Mouse (Mus musculus): ENCODE results near the gene Specc1l. TPM values are rescaled to one million over a fixed set of nuclear protein-coding genes. Genes with fewer than 3 reads are reported as not detected.

The Specc1l gene
- polyA plus RNA-seq, 1 experiment from 2014 or later = 9.2 TPM

GRCm38 (mm10) chr10:75273020-75273419, 61.1 kb downstream of the Specc1l start:
- H3K9me3 ChIP-seq (ENCODE audit: control insufficient read depth, low read length) = no peaks in the 10 kb centered on the region
- no peak overlapping the region for H3K9ac ChIP-seq (ENCODE audit: low read length)
- no peak overlapping the region for H3K27ac ChIP-seq (replicated peaks)
- H3K4me2 ChIP-seq (replicated peaks; ENCODE audit: low read depth) = no peak overlapping the region
- H3K4me3 ChIP-seq (ENCODE audit: low read depth, low read length) = no peak overlapping the region
- 85% methylated on average over 4 of the region's 4 CpGs for WGBS
- ATAC-seq (ENCODE audit: low FRiP score, low TSS enrichment) (no peak), DNase-seq (ENCODE audit: low spot score) (no peak)
- peaks cover 20% of the 10 kb centered on the region for H3K36me3 ChIP-seq (ENCODE audit: control insufficient read depth, insufficient read depth, low read length)
- no peak for TF ChIP-seq EP300 (optimal IDR thresholded peaks at IDR 0.05)
- TF ChIP-seq CTCF (IDR thresholded peaks at IDR 0.05; ENCODE audit: low read depth) = no peak
- H3K27me3 ChIP-seq (ENCODE audit: control insufficient read depth, insufficient read depth, low read length) = no peaks in the 10 kb centered on the region
- H3K4me1 ChIP-seq (replicated peaks; ENCODE audit: control insufficient read depth, insufficient read depth) = no peaks in the 10 kb centered on the region

DNA sequence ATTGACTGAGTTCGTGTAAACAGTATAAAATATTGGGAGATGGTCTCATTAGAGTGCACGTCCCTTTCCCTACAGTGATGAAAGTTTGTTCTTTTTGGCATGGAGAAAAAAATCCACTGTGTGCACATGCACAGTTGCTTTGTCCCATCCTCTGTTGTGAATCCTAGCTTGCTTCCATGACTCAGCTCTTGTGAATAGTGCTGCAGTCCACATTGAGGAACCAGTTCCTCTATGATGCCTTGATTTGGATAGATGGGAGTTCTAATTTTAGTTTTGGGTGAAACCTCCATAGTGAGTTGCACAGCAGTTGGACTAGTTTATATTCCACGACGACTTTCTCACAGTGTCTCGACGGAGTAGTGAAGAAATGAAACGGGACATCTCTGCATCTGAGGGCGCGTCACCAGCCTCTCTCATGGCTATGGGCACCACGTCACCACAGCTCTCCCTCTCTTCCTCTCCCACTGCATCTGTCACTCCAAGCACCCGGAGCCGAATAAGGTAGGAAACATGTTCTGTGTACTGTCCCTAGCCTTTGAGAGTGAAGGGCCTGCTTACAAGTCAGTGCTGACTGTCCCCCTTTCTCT, 64.6 kb downstream of the Specc1l start:
- DNase-seq (ENCODE audit: low spot score) (no peak), ATAC-seq (ENCODE audit: low FRiP score, low TSS enrichment) (no peak)
- no peaks in the 10 kb centered on the region for H3K27me3 ChIP-seq (ENCODE audit: control insufficient read depth, insufficient read depth, low read length)
- H3K4me2 ChIP-seq (replicated peaks; ENCODE audit: low read depth) = no peak overlapping the region
- H3K9me3 ChIP-seq (ENCODE audit: control insufficient read depth, low read length) = no peaks in the 10 kb centered on the region
- 79% methylated on average over 12 of the region's 12 CpGs for WGBS
- no peak for TF ChIP-seq CTCF (IDR thresholded peaks at IDR 0.05; ENCODE audit: low read depth)
- TF ChIP-seq EP300 (optimal IDR thresholded peaks at IDR 0.05) = no peak
- H3K9ac ChIP-seq (ENCODE audit: low read length) = no peak overlapping the region
- no peak overlapping the region for H3K4me3 ChIP-seq (ENCODE audit: low read depth, low read length)
- H3K36me3 ChIP-seq (ENCODE audit: control insufficient read depth, insufficient read depth, low read length) = peaks cover 14% of the 10 kb centered on the region; the same call in 1 of the 2 replicates
- no peak overlapping the region for H3K27ac ChIP-seq (replicated peaks)
- H3K4me1 ChIP-seq (replicated peaks; ENCODE audit: control insufficient read depth, insufficient read depth) = no peaks in the 10 kb centered on the region

- no peak overlapping the region for H3K4me3 ChIP-seq (ENCODE audit: low read depth, low read length)
- H3K27me3 ChIP-seq (ENCODE audit: control insufficient read depth, insufficient read depth, low read length) = no peaks in the 10 kb centered on the region
- ATAC-seq (ENCODE audit: low FRiP score, low TSS enrichment) (no peak), DNase-seq (ENCODE audit: low spot score) (no peak)
- WGBS = 78% methylated on average over 1 of the region's 1 CpGs
- no peak overlapping the region for H3K4me2 ChIP-seq (replicated peaks; ENCODE audit: low read depth)
- peaks cover 14% of the 10 kb centered on the region; the same call in 1 of the 2 replicates for H3K36me3 ChIP-seq (ENCODE audit: control insufficient read depth, insufficient read depth, low read length)
- no peak overlapping the region for H3K9ac ChIP-seq (ENCODE audit: low read length)
- no peaks in the 10 kb centered on the region for H3K4me1 ChIP-seq (replicated peaks; ENCODE audit: control insufficient read depth, insufficient read depth)
- TF ChIP-seq EP300 (optimal IDR thresholded peaks at IDR 0.05) (no peak), CTCF (IDR thresholded peaks at IDR 0.05; ENCODE audit: low read depth) (peak; percentile 74)
- H3K9me3 ChIP-seq (ENCODE audit: control insufficient read depth, low read length) = no peaks in the 10 kb centered on the region
- no peak overlapping the region for H3K27ac ChIP-seq (replicated peaks)
These were observed 65.6 kb downstream of the Specc1l start for GRCm38 (mm10) chr10:75277501-75277900.

DNA sequence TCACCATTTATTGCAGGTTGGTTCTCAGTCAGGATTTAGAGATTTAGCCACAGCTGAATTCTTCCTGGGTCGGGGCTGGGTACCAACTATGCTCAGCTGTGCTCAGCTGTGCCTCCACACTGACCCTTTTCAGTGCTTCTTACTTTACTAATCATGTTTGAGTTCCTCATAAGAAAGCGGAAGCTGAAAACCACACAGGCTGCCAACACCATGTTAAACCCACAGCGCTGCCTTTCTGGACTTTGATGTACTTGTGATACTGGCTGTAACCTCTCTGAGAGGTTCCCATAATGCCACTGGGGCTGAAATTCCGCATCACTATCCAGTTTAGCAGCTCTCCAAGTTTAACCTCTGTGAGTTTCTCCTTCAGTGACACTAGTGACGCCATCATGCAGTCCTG, 70.8 kb downstream of the Specc1l start:
- ATAC-seq (ENCODE audit: low FRiP score, low TSS enrichment) (no peak), DNase-seq (ENCODE audit: low spot score) (no peak)
- no peaks in the 10 kb centered on the region for H3K9me3 ChIP-seq (ENCODE audit: control insufficient read depth, low read length)
- H3K27me3 ChIP-seq (ENCODE audit: control insufficient read depth, insufficient read depth, low read length) = no peaks in the 10 kb centered on the region
- H3K9ac ChIP-seq (ENCODE audit: low read length) = no peak overlapping the region
- no peak overlapping the region for H3K27ac ChIP-seq (replicated peaks)
- H3K4me1 ChIP-seq (replicated peaks; ENCODE audit: control insufficient read depth, insufficient read depth) = no peaks in the 10 kb centered on the region
- TF ChIP-seq CTCF (IDR thresholded peaks at IDR 0.05; ENCODE audit: low read depth) = no peak
- no peak for TF ChIP-seq EP300 (optimal IDR thresholded peaks at IDR 0.05)
- WGBS = 86% methylated on average over 5 of the region's 5 CpGs
- no peak overlapping the region for H3K4me2 ChIP-seq (replicated peaks; ENCODE audit: low read depth)
- peaks cover 3% of the 10 kb centered on the region; the same call in 1 of the 2 replicates for H3K36me3 ChIP-seq (ENCODE audit: control insufficient read depth, insufficient read depth, low read length)
- H3K4me3 ChIP-seq (ENCODE audit: low read depth, low read length) = no peak overlapping the region

DNA sequence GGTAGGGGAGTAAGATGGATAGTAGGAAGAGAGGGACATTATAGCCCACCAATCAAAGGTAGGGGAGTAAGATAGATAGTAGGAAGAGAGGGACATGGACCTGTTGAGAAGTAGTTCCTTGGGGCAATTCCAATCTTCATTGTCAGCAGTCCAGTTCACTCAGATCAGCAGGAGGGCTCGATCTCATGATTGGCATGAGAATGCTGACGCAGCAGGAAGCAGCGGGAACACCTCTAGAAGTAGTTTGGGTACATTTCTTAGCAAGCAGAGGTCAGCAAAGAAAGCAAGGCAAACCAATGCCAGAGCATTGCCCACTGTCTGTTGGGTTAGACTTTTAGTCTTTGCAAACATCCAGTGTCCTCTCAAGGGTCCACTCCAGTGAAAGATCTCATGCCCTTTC, 71.9 kb downstream of the Specc1l start:
- no peak overlapping the region for H3K4me2 ChIP-seq (replicated peaks; ENCODE audit: low read depth)
- TF ChIP-seq CTCF (IDR thresholded peaks at IDR 0.05; ENCODE audit: low read depth) (no peak), EP300 (optimal IDR thresholded peaks at IDR 0.05) (no peak)
- H3K27me3 ChIP-seq (ENCODE audit: control insufficient read depth, insufficient read depth, low read length) = no peaks in the 10 kb centered on the region
- no peak overlapping the region for H3K4me3 ChIP-seq (ENCODE audit: low read depth, low read length)
- H3K36me3 ChIP-seq (ENCODE audit: control insufficient read depth, insufficient read depth, low read length) = peaks cover 6% of the 10 kb centered on the region
- ATAC-seq (ENCODE audit: low FRiP score, low TSS enrichment) = no peak
- 100% methylated on average over 3 of the region's 3 CpGs for WGBS
- no peak for DNase-seq (ENCODE audit: low spot score)
- H3K9me3 ChIP-seq (ENCODE audit: control insufficient read depth, low read length) = no peaks in the 10 kb centered on the region
- H3K27ac ChIP-seq (replicated peaks) = no peak overlapping the region
- H3K9ac ChIP-seq (ENCODE audit: low read length) = no peak overlapping the region
- no peaks in the 10 kb centered on the region for H3K4me1 ChIP-seq (replicated peaks; ENCODE audit: control insufficient read depth, insufficient read depth)

DNA sequence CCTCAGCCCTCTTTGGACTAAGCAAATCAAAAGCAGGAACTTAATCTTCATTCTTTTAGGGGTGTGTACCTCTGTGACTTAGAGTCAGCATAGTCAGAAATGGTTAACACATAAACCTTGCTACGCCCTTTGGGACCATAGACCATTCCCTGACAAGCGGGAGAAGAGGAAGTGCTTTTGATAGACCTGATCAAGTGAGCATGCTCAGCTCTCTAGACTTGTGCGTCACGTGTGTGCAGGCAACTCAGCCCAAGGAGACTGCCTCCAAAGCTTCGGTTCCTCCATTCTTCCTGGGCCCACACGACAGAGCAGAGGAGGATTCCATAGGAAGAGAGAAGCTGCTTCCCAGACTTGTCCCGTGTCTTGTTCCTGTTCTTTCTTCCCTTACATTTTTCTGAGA, 76.7 kb downstream of the Specc1l start:
- ATAC-seq (ENCODE audit: low FRiP score, low TSS enrichment) = peak; percentile 79; the same call in 1 of the 2 replicates
- WGBS = 70% methylated on average over 7 of the region's 7 CpGs
- TF ChIP-seq CTCF (IDR thresholded peaks at IDR 0.05; ENCODE audit: low read depth) (no peak), EP300 (optimal IDR thresholded peaks at IDR 0.05) (no peak)

More for the DNA sequence above, 76.7 kb downstream of the Specc1l start:
- Histone ChIP-seq H3K4me3 (ENCODE audit: low read depth, low read length) (no peak overlapping the region), H3K9ac (ENCODE audit: low read length) (no peak overlapping the region), H3K4me1 (replicated peaks; ENCODE audit: control insufficient read depth, insufficient read depth) (no peaks in the 10 kb centered on the region), H3K27ac (replicated peaks) (no peak overlapping the region), H3K27me3 (ENCODE audit: control insufficient read depth, insufficient read depth, low read length) (no peaks in the 10 kb centered on the region), H3K9me3 (ENCODE audit: control insufficient read depth, low read length) (no peaks in the 10 kb centered on the region), H3K4me2 (replicated peaks; ENCODE audit: low read depth) (no peak overlapping the region), H3K36me3 (ENCODE audit: control insufficient read depth, insufficient read depth, low read length) (peaks cover 4% of the 10 kb centered on the region; the same call in 1 of the 2 replicates)
- DNase-seq (ENCODE audit: low spot score) = no peak
